Mouse (Mus musculus): ENCODE results near the gene Mbnl2.
A peak's percentile ranks its signal among the peaks of the same experiment; 100 is the strongest.

The Mbnl2 gene

DNA sequence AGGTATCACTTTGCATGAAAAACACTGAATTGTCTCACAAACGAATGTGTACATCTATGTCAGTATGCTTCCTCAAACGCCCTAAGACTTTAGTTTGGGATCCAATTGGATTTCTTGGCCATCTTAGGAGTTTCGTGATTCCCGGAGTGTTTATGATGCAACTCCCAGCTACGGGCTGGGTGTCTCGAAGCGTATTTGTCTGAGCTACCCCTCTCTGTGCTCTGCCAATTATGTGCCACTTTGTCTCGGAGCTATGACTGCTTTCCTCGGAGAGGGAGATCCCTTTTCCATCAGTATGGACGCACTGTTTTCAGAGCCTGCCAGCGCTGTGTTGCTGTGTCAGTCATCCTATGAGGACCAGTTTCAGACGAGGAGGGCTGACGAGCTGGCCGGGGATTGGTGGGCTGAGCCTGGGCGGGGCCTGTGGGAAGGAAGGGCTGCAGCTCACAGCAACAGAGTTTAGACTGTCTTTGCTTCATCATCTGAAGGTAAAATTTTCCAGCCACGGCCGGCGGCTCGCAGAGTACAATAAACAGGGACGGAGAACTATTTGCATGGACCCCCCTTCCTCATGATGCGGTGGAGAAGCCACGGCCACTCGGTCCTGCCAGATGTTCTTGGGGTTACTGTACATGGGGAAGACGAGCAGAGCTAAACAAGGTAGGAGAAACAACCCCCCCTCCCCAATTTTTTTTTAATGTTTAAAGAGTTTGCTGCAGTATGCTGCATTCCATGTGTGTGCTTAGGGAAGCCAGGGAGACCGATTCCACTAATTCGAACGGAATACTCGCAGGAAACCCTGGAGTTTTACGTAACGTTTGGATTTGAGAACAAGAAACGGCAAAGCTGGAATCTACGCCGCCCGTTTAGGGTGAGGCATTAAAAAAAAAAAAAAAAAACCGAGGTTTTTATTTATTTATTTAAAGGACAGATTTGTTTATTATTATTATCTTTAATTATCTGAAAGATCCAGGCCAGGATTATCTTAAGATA is at the start of gene Mbnl2:
Gene Mbnl2 (plus strand): TSS at position 424 of the 993 bp plus-strand sequence.
- TF ChIP-seq GATA4 (IDR thresholded peaks at IDR 0.05; ENCODE audit: insufficient replicate concordance, low read length) = peak; percentile 8; the same call in 1 of the 2 replicates

DNA sequence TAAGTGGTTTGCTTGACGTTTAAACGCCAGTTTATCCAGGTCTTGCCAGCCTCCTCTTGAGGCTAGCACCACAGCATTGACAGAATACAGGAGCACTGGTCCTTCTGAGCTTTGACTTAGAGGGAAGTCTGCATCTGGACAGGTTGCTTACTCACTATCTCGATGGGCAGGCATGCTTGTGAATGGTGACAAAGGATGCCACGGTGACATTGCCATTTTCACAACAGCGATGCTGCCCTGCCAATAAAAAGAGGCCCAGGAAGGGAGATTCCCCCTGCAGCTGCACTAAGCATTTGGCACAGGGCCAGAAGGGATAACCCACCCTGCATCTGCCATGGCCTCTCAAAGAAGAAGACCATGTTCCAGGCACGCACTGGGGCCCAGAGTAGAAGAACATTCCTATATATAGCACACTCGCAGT is 43.4 kb upstream of the Mbnl2 start:
- no peak for TF ChIP-seq GATA4 (IDR thresholded peaks at IDR 0.05; ENCODE audit: insufficient replicate concordance, low read length)

DNA sequence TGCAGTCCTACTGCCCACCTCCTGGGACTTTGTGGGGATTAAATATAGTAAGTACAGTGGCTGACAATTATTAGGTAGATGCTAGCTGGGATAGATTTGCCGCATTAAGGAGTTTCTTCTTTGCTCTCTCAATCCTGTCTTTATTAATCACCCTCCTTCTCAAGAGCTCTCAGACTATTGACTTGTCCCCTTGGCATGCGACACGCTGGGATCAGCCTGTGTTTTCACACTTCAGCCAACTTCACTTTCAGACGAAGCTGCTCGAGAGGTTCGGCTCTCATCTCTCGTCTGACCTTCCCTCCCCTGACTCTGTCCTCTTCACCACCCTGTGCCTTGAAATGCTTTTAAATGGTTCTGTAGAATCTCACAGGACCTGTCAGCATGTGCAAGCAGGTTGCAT is 39.9 kb upstream of the Mbnl2 start:
- no peak for TF ChIP-seq GATA4 (IDR thresholded peaks at IDR 0.05; ENCODE audit: insufficient replicate concordance, low read length)

DNA sequence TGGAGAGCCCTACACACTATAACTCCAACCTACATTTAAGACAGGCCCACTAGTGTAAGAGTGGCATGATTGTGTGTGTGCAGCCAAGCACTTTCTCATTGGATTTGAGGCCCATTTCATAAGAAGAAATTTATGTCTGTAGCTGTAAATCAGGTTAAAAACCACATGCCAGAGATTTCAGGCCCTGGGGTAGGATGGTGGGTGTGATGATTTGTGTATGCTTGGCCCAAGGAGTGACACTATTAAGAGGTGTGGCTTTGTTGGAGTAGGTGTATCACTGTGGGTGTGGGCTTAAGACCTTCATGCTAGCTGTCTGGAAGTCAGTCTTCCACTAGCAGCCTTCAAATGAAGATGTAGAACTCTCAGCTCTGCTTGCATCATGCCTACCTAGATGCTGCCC is 37.0 kb upstream of the Mbnl2 start:
- TF ChIP-seq GATA4 (IDR thresholded peaks at IDR 0.05; ENCODE audit: insufficient replicate concordance, low read length) = no peak

DNA sequence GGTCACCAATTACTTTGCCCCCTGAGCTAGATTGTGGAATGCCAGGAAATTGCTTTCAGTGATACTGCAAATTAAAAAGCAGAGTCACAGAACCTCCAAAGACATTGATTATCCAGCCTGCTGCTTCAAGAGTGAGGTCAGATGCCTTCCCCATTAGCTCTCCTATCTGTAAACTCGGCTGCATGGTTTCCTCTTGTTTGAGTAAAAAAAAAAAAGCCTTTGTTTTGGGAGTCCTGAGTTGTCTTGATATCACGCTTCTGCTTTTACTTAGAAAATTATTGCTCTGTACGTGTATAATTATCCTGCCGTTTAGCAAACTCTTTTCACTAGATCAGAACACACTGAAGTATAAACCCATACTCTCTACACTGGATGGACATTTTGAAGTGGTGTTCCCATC is 35.3 kb upstream of the Mbnl2 start:
- TF ChIP-seq GATA4 (IDR thresholded peaks at IDR 0.05; ENCODE audit: insufficient replicate concordance, low read length) = no peak

DNA sequence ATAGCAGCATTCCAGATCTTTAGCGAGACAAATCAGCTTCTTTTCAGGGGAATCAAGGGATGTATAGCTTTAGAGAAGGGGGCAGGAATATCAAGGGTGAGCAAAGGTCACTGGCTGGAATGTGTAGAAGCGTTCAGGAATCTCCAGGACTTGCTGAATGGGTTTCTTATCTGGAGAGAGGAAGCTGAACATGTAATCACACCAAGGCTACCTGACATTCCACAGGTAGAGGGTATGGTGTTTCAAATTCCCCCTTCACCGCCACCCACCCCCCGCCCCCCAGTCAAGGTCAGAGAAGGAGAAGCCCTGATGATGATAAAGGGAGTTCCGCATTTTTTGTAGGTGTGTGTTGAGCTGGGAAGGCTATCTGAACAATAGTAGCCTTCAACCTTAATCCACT is 32.8 kb upstream of the Mbnl2 start:
- TF ChIP-seq GATA4 (IDR thresholded peaks at IDR 0.05; ENCODE audit: insufficient replicate concordance, low read length) = no peak

DNA sequence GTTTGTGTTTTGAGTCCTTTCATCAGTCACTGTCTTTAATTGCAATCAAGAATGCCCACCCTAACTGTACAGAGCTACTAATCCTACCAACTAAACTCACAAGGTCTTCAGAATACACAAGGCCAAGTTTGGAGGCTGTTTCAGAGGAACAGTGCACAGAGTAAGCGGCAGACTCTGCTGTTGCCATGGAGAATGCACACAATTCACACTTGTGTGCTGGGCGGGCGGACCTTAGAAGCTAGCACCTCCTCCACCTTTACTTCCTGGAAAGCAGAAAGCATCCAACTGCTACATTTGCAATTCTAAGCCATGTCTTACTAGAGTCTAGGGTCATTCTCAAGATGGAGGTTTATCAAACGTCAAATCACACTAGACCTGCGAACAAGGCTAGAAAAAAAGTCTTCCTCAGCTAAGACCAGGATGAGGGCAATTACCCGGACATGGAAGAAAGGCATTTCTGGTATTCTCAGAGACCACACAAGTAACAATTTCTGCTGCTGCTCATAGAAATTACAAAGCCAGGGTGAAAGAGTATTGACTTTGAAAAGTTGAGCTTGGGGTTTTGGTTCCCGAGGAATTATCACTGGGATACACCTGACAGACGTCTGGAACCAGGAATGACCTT is 30.3 kb upstream of the Mbnl2 start:
- TF ChIP-seq GATA4 (IDR thresholded peaks at IDR 0.05; ENCODE audit: insufficient replicate concordance, low read length) = no peak

DNA sequence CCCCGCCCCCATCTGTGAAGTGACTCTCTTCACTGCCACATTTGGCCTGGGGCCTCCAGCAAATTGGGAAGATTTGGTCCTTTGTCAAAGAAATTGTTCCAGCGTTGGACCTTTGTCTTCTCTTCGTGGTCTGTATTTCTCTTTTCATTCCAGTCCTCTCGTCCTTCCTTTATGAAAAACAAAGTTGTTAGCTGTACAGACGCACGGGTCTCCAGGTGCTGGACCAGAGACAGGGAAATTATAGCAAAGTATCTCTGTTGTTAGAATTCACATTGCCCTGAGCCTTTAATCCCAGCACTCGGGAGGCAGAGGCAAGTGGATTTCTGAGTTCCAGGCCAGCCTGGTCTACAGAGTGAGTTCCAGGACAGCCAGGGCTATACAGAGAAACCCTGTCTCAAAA is 22.1 kb upstream of the Mbnl2 start:
- no peak for TF ChIP-seq GATA4 (IDR thresholded peaks at IDR 0.05; ENCODE audit: insufficient replicate concordance, low read length)

DNA sequence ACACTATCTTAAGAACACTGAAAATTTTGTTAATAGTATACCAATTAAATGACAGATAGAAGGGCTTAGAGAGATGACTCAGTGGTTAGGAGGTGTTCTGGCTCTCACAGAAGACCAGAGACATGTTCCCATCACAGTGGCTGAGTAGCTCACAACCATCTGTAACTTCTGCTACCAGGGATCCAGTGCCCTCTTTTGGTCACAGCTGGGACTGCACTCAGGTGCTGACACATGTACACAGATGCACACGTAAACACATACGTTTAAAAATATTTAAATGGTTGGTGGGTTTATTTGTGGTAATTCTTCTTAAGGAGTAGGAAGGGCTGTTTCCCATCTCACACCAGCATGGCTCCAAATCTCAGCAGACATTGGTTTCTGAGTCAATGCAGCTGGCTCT is 19.3 kb upstream of the Mbnl2 start:
- TF ChIP-seq GATA4 (IDR thresholded peaks at IDR 0.05; ENCODE audit: insufficient replicate concordance, low read length) = no peak

DNA sequence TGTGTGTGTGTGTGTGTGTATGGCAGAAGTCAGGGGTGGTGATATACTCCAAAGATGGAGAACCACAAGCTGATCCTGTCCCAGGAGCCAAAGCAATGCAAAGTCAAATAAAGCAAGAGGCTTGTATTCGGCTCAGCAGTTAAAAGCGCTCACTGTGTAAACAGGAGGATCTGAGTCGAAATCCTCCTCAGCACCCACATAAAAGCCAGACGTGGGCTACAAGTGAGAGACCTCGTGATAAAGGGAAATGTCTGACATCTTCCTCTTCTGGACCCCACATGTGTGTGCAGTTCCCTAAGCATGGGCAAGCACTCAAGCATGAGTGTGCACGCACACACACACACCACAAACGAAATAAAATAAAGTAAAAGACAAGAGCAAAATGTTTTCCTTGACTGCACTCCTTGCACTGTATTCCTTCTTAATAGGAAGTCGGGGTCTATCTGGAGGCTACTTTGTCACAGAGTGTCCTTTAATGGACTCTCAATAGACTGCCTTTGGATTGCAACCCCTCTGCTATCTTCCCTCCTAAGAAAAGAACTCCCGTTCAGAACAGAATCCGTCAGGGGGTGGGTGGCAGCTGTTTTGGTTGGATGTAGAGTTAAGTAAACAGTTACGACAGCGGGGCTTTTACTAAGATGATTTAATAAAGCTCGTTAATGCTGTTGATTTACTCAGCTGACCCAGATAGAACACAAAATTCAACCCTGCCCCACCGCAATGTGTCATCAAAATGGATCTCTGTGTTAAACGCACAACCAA is 18.7 kb upstream of the Mbnl2 start:
- no peak for TF ChIP-seq GATA4 (IDR thresholded peaks at IDR 0.05; ENCODE audit: insufficient replicate concordance, low read length)

DNA sequence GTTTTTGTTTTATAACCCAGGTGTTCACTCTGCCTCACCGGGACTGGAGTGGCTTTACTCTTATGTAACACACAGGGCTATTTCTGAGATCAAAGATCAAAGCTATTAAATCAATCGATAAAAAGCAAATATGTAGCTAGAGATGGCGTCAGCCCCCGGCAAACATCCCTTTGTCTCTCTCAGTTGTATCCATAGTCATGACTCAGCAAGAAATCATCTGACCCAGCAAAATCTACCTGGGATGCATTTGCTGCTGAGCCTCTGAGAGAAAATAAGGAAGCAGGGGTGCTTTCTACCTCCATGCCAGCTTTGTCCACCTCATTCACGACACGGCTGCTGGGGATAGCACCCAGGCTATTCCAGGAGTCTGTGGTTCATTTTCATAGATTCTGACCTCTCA is 18.0 kb upstream of the Mbnl2 start:
- no peak for TF ChIP-seq GATA4 (IDR thresholded peaks at IDR 0.05; ENCODE audit: insufficient replicate concordance, low read length)

DNA sequence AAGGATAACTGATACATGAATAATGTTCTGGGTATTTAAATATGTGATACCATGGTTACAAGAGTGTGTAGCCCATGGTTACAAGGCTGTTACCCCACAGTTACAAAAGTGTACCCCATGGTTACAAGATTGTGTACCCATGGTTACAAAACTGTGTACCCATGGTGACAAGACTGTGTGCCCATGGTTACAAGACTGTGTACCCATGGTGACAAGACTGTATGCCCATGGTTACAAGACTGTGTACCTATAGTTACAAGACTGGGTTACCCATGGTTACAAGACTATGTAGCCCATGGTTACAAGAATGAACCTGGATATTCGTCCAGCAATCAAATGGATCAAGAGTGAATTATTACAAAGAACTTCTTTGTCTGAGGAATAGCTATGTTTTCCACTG is 16.0 kb upstream of the Mbnl2 start:
- TF ChIP-seq GATA4 (IDR thresholded peaks at IDR 0.05; ENCODE audit: insufficient replicate concordance, low read length) = no peak

DNA sequence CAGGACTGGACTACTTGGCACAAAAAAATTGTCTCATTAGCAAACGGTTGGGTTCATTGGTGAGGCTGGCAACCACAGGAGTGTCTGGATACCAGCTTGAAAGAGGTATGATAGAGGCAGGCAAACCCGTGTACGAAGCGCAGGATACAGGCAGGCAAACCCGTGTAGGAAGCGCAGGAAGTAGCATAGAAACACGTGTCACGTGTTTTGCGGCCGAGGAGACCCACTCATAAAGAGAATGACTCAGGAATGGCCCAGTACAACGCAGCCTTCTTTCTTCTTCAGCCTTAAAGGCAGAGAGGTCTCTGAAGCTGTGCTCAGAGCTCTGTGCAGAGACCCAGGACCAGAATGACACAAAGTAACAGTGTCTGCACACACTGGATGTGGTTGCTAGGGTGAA is 13.9 kb upstream of the Mbnl2 start:
- TF ChIP-seq GATA4 (IDR thresholded peaks at IDR 0.05; ENCODE audit: insufficient replicate concordance, low read length) = no peak

DNA sequence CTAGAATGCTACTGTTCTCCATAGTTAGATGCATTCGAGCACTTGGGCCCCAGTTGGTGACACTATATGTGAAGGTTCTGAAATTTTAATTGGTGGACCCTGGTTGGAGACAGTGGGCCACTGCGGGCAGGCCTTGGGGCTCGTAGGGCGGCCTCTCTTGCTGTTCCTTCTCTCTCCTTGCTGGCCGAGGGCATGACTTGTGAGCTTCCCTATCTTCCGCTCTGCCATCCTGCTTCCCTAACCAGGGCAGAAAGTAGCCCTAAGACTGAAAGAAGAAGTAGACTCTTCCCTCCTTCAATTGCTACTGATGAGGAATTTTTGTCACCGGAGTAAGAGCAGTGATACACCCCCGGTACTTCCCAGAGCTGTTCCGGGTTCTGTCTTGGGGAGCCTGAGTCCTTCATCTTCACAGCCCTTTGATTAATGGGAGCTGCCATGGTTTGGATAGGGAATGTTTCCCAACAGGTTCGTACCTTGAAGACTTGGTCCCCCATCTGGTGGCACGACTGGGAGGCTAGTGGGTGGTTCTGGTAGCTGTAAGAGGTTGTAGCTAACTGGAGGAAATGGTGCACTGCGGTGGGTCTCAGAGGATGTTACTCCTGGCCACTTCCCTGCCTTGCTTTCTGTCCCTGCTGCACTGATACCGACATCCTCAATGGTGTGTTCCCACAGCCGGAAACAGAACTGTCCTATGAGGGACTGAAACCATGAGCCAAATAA is 12.6 kb upstream of the Mbnl2 start:
- TF ChIP-seq GATA4 (IDR thresholded peaks at IDR 0.05; ENCODE audit: insufficient replicate concordance, low read length) = no peak
